Mouse (Mus musculus): ENCODE measurements around the gene AC124108.1. TPM values are rescaled to one million over a fixed set of nuclear protein-coding genes. Genes with fewer than 3 reads are reported as not detected.

Gene AC124108.1
- total and polyA plus RNA-seq, 2 experiments from 2014 or later = 0.54 to 3.9 TPM

GRCm38 (mm10) chr1:132153086-132153690 is 38.1 kb upstream of the AC124108.1 start:
- WGBS = 43% methylated on average over 15 of the region's 15 CpGs
- Histone ChIP-seq H3K4me2 (ENCODE audit: low read depth, low read length, poor library complexity, severe bottlenecking) (no peak overlapping the region), H3K9me3 (ENCODE audit: low read length) (no peaks in the 10 kb centered on the region), H3K4me3 (ENCODE audit: low read depth, low read length) (no peak overlapping the region), H3K27me3 (ENCODE audit: insufficient read depth, low read length) (no peaks in the 10 kb centered on the region), H3K4me1 (ENCODE audit: insufficient read depth, low read length) (peaks cover 2% of the 10 kb centered on the region; the same call in 1 of the 2 replicates), H3K36me3 (ENCODE audit: insufficient read depth, low read length) (no peaks in the 10 kb centered on the region), H3K9ac (replicated peaks; ENCODE audit: low read length, poor library complexity, severe bottlenecking) (no peak overlapping the region), H3K27ac (ENCODE audit: low read depth, low read length) (no peak overlapping the region)
- no peak for TF ChIP-seq CTCF (IDR thresholded peaks at IDR 0.05)
- ATAC-seq (ENCODE audit: low FRiP score) (no peak), DNase-seq (ENCODE audit: low spot score) (no peak)

- 20% methylated on average over 8 of the region's 8 CpGs for WGBS
- ATAC-seq (ENCODE audit: low FRiP score) (no peak), DNase-seq (ENCODE audit: low spot score) (no peak)
- no peaks in the 10 kb centered on the region for H3K36me3 ChIP-seq (ENCODE audit: insufficient read depth, low read length)
- H3K9ac ChIP-seq (replicated peaks; ENCODE audit: low read length, poor library complexity, severe bottlenecking) = no peak overlapping the region
- no peak for TF ChIP-seq CTCF (IDR thresholded peaks at IDR 0.05)
- H3K4me2 ChIP-seq (ENCODE audit: low read depth, low read length, poor library complexity, severe bottlenecking) = no peak overlapping the region
- no peaks in the 10 kb centered on the region for H3K27me3 ChIP-seq (ENCODE audit: insufficient read depth, low read length)
- peaks cover 3% of the 10 kb centered on the region; the same call in 1 of the 2 replicates for H3K4me1 ChIP-seq (ENCODE audit: insufficient read depth, low read length)
- no peak overlapping the region for H3K4me3 ChIP-seq (ENCODE audit: low read depth, low read length)
- no peaks in the 10 kb centered on the region for H3K9me3 ChIP-seq (ENCODE audit: low read length)
- no peak overlapping the region for H3K27ac ChIP-seq (ENCODE audit: low read depth, low read length)
Observed at GRCm38 (mm10) chr1:132153691-132154090, 37.6 kb upstream of the AC124108.1 start.

GRCm38 (mm10) chr1:132155737-132156136 is 35.5 kb upstream of the AC124108.1 start:
- no peak overlapping the region for H3K4me2 ChIP-seq (ENCODE audit: low read depth, low read length, poor library complexity, severe bottlenecking)
- peak; percentile 92 for TF ChIP-seq CTCF (IDR thresholded peaks at IDR 0.05)
- no peak overlapping the region for H3K9ac ChIP-seq (replicated peaks; ENCODE audit: low read length, poor library complexity, severe bottlenecking)
- 8% methylated on average over 6 of the region's 6 CpGs for WGBS
- H3K27me3 ChIP-seq (ENCODE audit: insufficient read depth, low read length) = no peaks in the 10 kb centered on the region
- peaks cover 7% of the 10 kb centered on the region; the same call in 1 of the 2 replicates for H3K4me1 ChIP-seq (ENCODE audit: insufficient read depth, low read length)
- H3K4me3 ChIP-seq (ENCODE audit: low read depth, low read length) = no peak overlapping the region
- H3K36me3 ChIP-seq (ENCODE audit: insufficient read depth, low read length) = no peaks in the 10 kb centered on the region
- no peak for ATAC-seq (ENCODE audit: low FRiP score)
- H3K9me3 ChIP-seq (ENCODE audit: low read length) = no peaks in the 10 kb centered on the region
- H3K27ac ChIP-seq (ENCODE audit: low read depth, low read length) = no peak overlapping the region
- peak; percentile 86 for DNase-seq (ENCODE audit: low spot score)

GRCm38 (mm10) chr1:132157016-132157781 is 34.1 kb upstream of the AC124108.1 start:
- peak; percentile 90 for DNase-seq (ENCODE audit: low spot score)
- no peak overlapping the region for H3K9ac ChIP-seq (replicated peaks; ENCODE audit: low read length, poor library complexity, severe bottlenecking)

GRCm38 (mm10) chr1:132157808-132158207 is 33.4 kb upstream of the AC124108.1 start:
- no peak for DNase-seq (ENCODE audit: low spot score)
- Histone ChIP-seq H3K4me2 (ENCODE audit: low read depth, low read length, poor library complexity, severe bottlenecking) (peak overlapping the region; percentile 18), H3K27ac (ENCODE audit: low read depth, low read length) (0 out of 2 replicates have a peak overlapping the region, but pooled peaks have one; percentile 21), H3K9ac (replicated peaks; ENCODE audit: low read length, poor library complexity, severe bottlenecking) (no peak overlapping the region), H3K27me3 (ENCODE audit: insufficient read depth, low read length) (no peaks in the 10 kb centered on the region), H3K4me3 (ENCODE audit: low read depth, low read length) (no peak overlapping the region), H3K4me1 (ENCODE audit: insufficient read depth, low read length) (peaks cover 7% of the 10 kb centered on the region; the same call in 1 of the 2 replicates), H3K36me3 (ENCODE audit: insufficient read depth, low read length) (no peaks in the 10 kb centered on the region), H3K9me3 (ENCODE audit: low read length) (no peaks in the 10 kb centered on the region)
- peak; percentile 28; the same call in 1 of the 2 replicates for ATAC-seq (ENCODE audit: low FRiP score)
- no peak for TF ChIP-seq CTCF (IDR thresholded peaks at IDR 0.05)
- 21% methylated on average over 7 of the region's 7 CpGs for WGBS

More at GRCm38 (mm10) chr1:132157016-132157781, 34.1 kb upstream of the AC124108.1 start:
- Histone ChIP-seq H3K4me3 (ENCODE audit: low read depth, low read length) (no peak overlapping the region), H3K4me2 (ENCODE audit: low read depth, low read length, poor library complexity, severe bottlenecking) (peak overlapping the region; percentile 18), H3K4me1 (ENCODE audit: insufficient read depth, low read length) (peaks cover 7% of the 10 kb centered on the region; the same call in 1 of the 2 replicates), H3K36me3 (ENCODE audit: insufficient read depth, low read length) (no peaks in the 10 kb centered on the region), H3K27me3 (ENCODE audit: insufficient read depth, low read length) (no peaks in the 10 kb centered on the region), H3K9me3 (ENCODE audit: low read length) (no peaks in the 10 kb centered on the region), H3K27ac (ENCODE audit: low read depth, low read length) (0 out of 2 replicates have a peak overlapping the region, but pooled peaks have one; percentile 21)
- peak; percentile 99 for TF ChIP-seq CTCF (IDR thresholded peaks at IDR 0.05)
- 22% methylated on average over 14 of the region's 14 CpGs for WGBS
- peak; percentile 85 for ATAC-seq (ENCODE audit: low FRiP score)

- Histone ChIP-seq H3K4me3 (ENCODE audit: low read depth, low read length) (no peak overlapping the region), H3K4me2 (ENCODE audit: low read depth, low read length, poor library complexity, severe bottlenecking) (no peak overlapping the region), H3K36me3 (ENCODE audit: insufficient read depth, low read length) (no peaks in the 10 kb centered on the region), H3K4me1 (ENCODE audit: insufficient read depth, low read length) (peaks cover 7% of the 10 kb centered on the region; the same call in 1 of the 2 replicates), H3K9ac (replicated peaks; ENCODE audit: low read length, poor library complexity, severe bottlenecking) (no peak overlapping the region), H3K9me3 (ENCODE audit: low read length) (no peaks in the 10 kb centered on the region), H3K27ac (ENCODE audit: low read depth, low read length) (no peak overlapping the region), H3K27me3 (ENCODE audit: insufficient read depth, low read length) (no peaks in the 10 kb centered on the region)
- no peak for TF ChIP-seq CTCF (IDR thresholded peaks at IDR 0.05)
- 46% methylated on average over 2 of the region's 2 CpGs for WGBS
- ATAC-seq (ENCODE audit: low FRiP score) (no peak), DNase-seq (ENCODE audit: low spot score) (no peak)
Observed at GRCm38 (mm10) chr1:132158741-132159140, 32.5 kb upstream of the AC124108.1 start.

All from midbrain, postnatal 0 days (tissue).